Mouse (Mus musculus) midbrain, postnatal 0 days (tissue): ENCODE measurements at regions not wholly inside any gene's neighbourhood (a gene's known extent, or its start where the extent isn't known, plus 50 kb on each side); places are given as distances from the start of the nearest gene placed in this dataset.
"Not testable (repeated sequence)": the region's sequence is repeated elsewhere in the genome, so short reads cannot be mapped to it uniquely, and the experiment has no call there.

Source experiments
- ATAC-seq: fragments of 200-750 bp; cut with Nextera tagmentation; 2 replicates; pipeline ENCODE4 v1.8.0; 2017; ENCODE audit warnings: moderate number of reproducible peaks, mild to moderate bottlenecking, moderate TSS enrichment, moderate library complexity; ENCODE audit not compliant: low FRiP score
- DNase-seq: peaks from one replicate; pipeline ENCODE4 v3.0.0-alpha.2; 2015; ENCODE audit warnings: low spot score
- H3K27ac ChIP-seq: fragments of 300-500 bp; sonication (generic); 2 replicates; pipeline ENCODE4 v1.5.1; 2014; ENCODE audit warnings: low read depth, mild to moderate bottlenecking, low read length, mixed read lengths
- H3K27me3 ChIP-seq: fragments of 300-500 bp; sonication (generic); 2 replicates; pipeline ENCODE4 v1.6.1; 2014; ENCODE audit warnings: low read length, control low read depth, mixed read lengths; ENCODE audit not compliant: insufficient read depth
- H3K36me3 ChIP-seq: fragments of 300-500 bp; sonication (generic); 2 replicates; pipeline ENCODE4 v1.6.1; 2014; ENCODE audit warnings: low read length, control low read depth, mixed read lengths; ENCODE audit not compliant: insufficient read depth
- H3K4me1 ChIP-seq: fragments of 300-500 bp; sonication (generic); 2 replicates; pipeline ENCODE4 v1.6.1; 2014; ENCODE audit warnings: mild to moderate bottlenecking, control low read depth, antibody characterized with exemption, low read length, mixed read lengths; ENCODE audit not compliant: insufficient read depth
- H3K4me2 ChIP-seq: fragments of 300-500 bp; sonication (generic); 2 replicates; pipeline ENCODE4 v1.6.1; 2014; ENCODE audit warnings: low read depth, mild to moderate bottlenecking, low read length, mixed read lengths; ENCODE audit not compliant: poor library complexity, severe bottlenecking
- H3K4me3 ChIP-seq: fragments of 300-500 bp; sonication (generic); 2 replicates; pipeline ENCODE4 v1.5.1; 2014; ENCODE audit warnings: low read depth, mild to moderate bottlenecking, low read length, moderate library complexity
- H3K9ac ChIP-seq: fragments of 300-500 bp; sonication (generic); replicated peaks from 2 replicates; pipeline ENCODE4 v1.6.1; 2014; ENCODE audit warnings: mild to moderate bottlenecking, low read length, moderate library complexity, mixed read lengths; ENCODE audit not compliant: poor library complexity, severe bottlenecking
- H3K9me3 ChIP-seq: fragments of 300-500 bp; sonication (generic); 2 replicates; pipeline ENCODE4 v1.6.1; 2016; ENCODE audit warnings: low read length, control low read depth
- CTCF ChIP-seq: IDR thresholded peaks from 2 replicates; pipeline ENCODE4 v1.5.1; 2016; ENCODE audit warnings: antibody characterized with exemption, mild to moderate bottlenecking
- WGBS: fragments of 180-500 bp; shearing (Covaris S2); extraction: QIAGEN DNeasy Blood & Tissue Kit; methylation state at CpG from one replicate; pipeline ENCODE4 v1.1.7; 2014; 5-methylcytosine and 5-hydroxymethylcytosine counted together

DNA sequence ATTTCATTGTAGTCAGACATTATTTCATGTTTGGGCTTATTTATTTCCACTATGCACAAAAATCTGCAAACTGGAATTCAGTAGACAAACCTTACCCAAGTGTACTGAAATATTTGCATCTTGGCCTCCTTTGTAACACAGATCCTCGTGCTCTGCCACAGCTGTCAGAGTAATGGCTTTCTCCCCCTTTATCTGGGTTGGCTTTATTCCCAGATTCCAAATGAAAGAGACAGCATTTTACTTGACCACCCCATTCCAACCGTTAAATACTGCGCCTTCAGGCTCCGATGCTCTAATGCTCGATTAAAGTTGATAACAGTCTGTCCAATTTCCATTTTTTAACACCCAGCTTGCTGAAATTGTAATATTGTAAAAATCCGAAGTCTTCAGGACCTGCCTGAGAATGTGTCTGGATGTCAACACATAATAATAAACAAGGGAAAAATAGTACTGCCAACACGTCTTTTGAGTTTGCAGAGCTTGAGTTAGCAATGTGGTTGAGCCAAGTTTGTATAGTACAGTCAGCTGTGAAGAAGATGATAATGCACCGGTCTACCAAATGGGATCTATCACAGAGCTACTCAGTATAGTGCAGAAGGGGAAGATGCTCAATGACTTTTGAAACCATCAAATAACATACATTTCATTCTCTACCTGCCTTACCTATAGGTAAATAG, 323.4 kb upstream of the Klhl29 start:
- 39% methylated on average over 8 of the region's 8 CpGs for WGBS
- Histone ChIP-seq H3K9ac (no peak overlapping the region), H3K4me3 (no peak overlapping the region), H3K4me1 (no peaks in the 10 kb centered on the region), H3K4me2 (no peak overlapping the region), H3K27ac (no peak overlapping the region), H3K9me3 (no peaks in the 10 kb centered on the region), H3K27me3 (no peaks in the 10 kb centered on the region), H3K36me3 (no peaks in the 10 kb centered on the region)
- ATAC-seq = no peak
- no peak for TF ChIP-seq CTCF
- DNase-seq = peak; percentile 72

DNA sequence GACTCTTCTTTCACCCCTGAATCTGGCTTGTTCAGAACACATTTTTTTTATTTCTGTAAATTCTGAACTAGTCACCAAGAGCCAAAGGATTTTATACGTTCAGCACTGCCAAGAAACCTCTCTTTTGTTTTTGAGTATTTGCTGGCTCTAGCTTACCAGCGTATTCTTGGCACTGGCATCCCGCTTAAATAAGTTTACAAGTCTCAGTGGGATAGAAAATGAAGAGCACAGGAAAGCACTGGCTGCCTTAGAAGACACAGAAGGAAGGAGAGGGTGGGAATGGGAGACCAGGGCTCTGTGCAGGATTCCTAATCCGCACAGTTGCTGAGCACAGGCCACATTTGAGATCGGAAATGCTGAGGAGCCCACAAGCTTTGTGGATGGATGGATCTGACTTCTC, 306.7 kb upstream of the Klhl29 start:
- TF ChIP-seq CTCF = no peak
- Histone ChIP-seq H3K27me3 (no peaks in the 10 kb centered on the region), H3K4me3 (no peak overlapping the region), H3K27ac (no peak overlapping the region), H3K36me3 (no peaks in the 10 kb centered on the region), H3K4me2 (no peak overlapping the region), H3K4me1 (no peaks in the 10 kb centered on the region), H3K9me3 (no peaks in the 10 kb centered on the region), H3K9ac (no peak overlapping the region)
- peak; percentile 32 for DNase-seq
- 62% methylated on average over 5 of the region's 5 CpGs for WGBS
- no peak for ATAC-seq

DNA sequence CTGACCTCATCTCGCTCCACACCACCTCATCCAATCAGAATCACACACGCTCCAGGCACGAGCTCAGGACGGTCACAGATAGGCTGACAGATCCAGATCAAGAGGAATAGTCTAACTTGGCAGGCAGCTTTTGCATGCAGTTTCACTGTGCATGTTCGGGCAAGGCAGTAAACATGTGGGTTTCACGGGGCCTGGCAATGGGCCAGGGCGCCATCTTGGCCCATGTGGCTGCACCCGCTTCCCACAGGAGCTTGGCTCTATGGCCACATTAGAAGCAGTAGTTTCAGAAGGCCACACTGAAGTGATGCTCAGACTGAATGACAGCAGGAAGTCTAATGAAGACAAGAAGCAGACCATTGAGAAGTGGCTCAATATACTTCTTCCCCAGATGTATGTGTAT, 302.6 kb upstream of the Klhl29 start:
- 93% methylated on average over 8 of the region's 8 CpGs for WGBS
- not testable (repeated sequence) for H3K9ac ChIP-seq, H3K4me1 ChIP-seq, H3K36me3 ChIP-seq, ATAC-seq, H3K27ac ChIP-seq, H3K9me3 ChIP-seq, H3K27me3 ChIP-seq, H3K4me2 ChIP-seq, H3K4me3 ChIP-seq, DNase-seq

DNA sequence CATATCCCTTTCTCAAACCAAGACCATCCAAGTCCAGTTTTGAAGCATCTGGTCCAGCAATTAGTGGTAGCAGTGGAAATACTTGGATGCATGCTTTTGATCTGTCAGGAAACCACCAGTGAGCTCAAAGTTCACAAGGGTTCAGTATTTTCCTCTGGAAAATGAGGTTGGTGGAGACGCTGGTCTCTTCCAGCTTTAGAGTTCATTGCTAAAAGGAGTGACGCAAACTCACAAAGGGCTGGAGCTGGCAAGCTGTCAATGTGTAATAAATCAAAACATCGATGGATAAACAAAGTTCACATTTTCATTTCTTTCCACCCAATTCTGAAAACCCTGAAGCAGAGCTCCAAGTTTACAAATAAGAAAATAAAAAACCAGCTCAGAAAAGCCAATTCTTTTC, 293.0 kb upstream of the Klhl29 start:
- no peak for ATAC-seq
- 81% methylated on average over 3 of the region's 3 CpGs for WGBS
- Histone ChIP-seq H3K4me2 (no peak overlapping the region), H3K4me3 (no peak overlapping the region), H3K27me3 (no peaks in the 10 kb centered on the region), H3K9ac (no peak overlapping the region), H3K9me3 (no peaks in the 10 kb centered on the region), H3K27ac (no peak overlapping the region), H3K4me1 (no peaks in the 10 kb centered on the region), H3K36me3 (no peaks in the 10 kb centered on the region)
- no peak for TF ChIP-seq CTCF
- no peak for DNase-seq

DNA sequence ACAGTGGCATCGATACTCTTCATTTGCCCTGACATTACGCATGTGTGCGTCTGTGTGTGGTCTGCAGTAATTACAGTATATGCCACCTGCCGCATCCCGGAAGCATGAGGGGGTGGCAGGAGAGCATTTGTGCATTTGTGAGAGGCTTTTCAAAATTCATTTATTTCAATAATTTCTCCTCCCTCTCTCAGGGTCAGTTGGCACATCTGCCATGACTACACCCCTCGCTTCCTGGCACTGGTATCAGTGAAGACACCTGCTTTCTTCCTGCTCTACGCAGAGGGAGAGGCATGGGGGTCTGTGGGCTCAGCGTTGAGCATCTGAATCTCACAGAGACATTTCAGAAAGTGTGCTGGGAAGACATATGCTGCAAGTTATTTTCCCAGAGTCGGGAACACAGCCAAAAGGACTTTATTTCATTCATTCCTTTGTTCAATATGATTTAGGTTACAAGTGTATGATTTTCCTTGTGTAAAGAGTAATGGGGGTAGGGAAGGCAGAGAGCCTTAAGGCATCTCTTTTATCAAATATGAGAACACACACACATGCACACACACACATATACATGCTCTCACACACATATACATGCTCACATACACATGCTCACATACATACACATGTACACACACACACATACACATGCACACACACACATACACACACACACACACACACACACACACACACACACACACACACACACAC, 262.2 kb upstream of the Klhl29 start:
- no peaks in the 10 kb centered on the region for H3K36me3 ChIP-seq
- H3K4me2 ChIP-seq = no peak overlapping the region
- no peaks in the 10 kb centered on the region for H3K4me1 ChIP-seq
- DNase-seq = peak; percentile 74
- WGBS = 70% methylated on average over 9 of the region's 9 CpGs
- no peak overlapping the region for H3K9ac ChIP-seq
- no peak overlapping the region for H3K4me3 ChIP-seq
- H3K27me3 ChIP-seq = no peaks in the 10 kb centered on the region
- TF ChIP-seq CTCF = no peak
- ATAC-seq = no peak
- H3K9me3 ChIP-seq = no peaks in the 10 kb centered on the region
- H3K27ac ChIP-seq = no peak overlapping the region

DNA sequence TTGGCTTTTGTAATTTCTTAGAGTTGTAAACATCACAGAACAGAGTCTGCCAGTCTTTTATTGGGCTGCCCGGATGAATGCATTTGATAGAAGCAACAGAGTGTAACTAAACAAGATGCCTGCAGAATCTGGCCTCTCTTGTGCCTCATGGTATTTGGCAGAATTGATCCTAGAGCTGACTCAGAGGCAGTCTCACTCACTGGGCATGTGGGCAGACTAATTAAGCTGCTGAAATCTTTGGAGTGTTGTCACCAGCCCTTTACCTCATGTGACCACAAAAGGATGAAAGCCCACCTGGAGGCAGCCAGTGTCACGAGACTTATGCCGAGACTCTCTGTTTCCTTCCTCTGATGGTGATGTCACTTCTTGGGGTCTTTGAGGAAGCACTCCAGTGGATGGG, 258.5 kb upstream of the Klhl29 start:
- no peak for TF ChIP-seq CTCF
- H3K4me1 ChIP-seq = no peaks in the 10 kb centered on the region
- no peak overlapping the region for H3K4me2 ChIP-seq
- no peak overlapping the region for H3K27ac ChIP-seq
- ATAC-seq (no peak), DNase-seq (peak; percentile 30)
- H3K4me3 ChIP-seq = no peak overlapping the region
- no peaks in the 10 kb centered on the region for H3K9me3 ChIP-seq
- H3K36me3 ChIP-seq = no peaks in the 10 kb centered on the region
- H3K9ac ChIP-seq = no peak overlapping the region
- WGBS = 69% methylated on average over 3 of the region's 3 CpGs
- H3K27me3 ChIP-seq = no peaks in the 10 kb centered on the region
